Mouse (Mus musculus) cerebellum, adult 11 months (tissue): Measurements from ENCODE around the gene Gm8994.
A peak's percentile ranks its signal among the peaks of the same experiment; 100 is the strongest.
"Not testable (repeated sequence)": the region's sequence is repeated elsewhere in the genome, so short reads cannot be mapped to it uniquely, and the experiment has no call there.

Source experiments
- DNase-seq: peaks from one replicate; pipeline ENCODE4 v3.0.0; 2022

Gm8994 gene

GRCm38 (mm10) chr6:136327239-136327638 is at the start of gene Gm8994:
TSS of gene Gm8994 (plus strand) at chr6:136327539.
- not testable (repeated sequence) for DNase-seq

DNA sequence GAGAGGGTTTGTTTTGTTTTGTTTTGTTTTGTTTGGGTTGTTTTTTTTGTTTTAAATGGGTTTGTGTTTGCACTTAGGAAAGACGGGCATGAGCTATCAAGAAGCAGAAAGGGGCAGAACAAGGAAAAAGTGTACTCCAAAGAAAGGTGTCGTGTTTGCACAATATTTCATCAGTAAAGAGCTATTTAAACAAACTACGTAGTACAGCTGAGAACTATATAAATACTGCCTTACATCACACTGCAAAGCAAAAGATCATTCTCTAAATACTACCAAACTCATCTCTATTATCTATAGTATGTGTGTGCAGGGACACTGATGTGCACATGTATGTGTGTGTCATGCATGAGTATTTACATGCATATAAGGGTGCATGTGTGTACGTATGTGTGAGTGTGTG is 49.7 kb upstream of the Gm8994 start:
- no peak for DNase-seq

DNA sequence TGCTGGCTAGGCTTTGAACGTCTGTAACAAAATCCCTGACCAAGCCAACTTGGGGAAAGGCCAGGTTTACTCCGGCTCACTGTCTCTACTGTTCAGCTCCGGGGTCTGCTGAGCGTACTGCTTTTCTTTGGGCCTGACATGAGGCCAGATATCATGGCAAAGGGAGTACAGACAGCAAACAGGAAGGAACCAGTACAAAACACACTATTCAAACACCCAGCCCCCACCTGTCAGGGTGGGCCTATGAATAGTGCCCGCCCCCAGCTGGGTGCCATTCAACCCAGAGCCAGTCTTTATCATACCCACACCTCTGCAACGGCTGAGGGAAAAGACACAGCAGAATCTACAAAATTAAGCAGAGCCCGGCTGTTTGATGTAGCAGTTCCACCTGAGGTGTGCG is 42.8 kb upstream of the Gm8994 start:
- DNase-seq, result no peak

DNA sequence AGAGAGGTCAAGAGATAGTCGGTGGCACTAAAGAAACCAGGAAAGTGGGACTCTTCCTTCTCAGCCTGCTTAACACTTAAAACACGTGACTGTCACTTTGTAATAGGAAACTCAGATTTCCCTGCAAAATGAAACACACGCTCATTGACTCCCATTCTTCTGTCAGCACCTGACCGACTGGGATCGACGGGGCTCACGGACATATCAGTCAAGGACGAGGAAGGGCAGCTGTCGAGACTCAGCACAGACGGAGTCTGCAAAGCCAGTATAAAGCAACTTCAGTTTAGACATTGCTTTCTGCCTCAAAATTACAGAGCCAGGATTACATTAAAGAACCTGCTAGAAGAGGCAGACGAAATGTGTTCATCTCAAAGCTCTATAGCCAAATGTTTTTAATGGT is 41.2 kb upstream of the Gm8994 start:
- DNase-seq, result no peak

GRCm38 (mm10) chr6:136286589-136286988 is 40.8 kb upstream of the Gm8994 start:
- no peak for DNase-seq

GRCm38 (mm10) chr6:136291424-136291823 is 35.9 kb upstream of the Gm8994 start:
- no peak for DNase-seq

DNA sequence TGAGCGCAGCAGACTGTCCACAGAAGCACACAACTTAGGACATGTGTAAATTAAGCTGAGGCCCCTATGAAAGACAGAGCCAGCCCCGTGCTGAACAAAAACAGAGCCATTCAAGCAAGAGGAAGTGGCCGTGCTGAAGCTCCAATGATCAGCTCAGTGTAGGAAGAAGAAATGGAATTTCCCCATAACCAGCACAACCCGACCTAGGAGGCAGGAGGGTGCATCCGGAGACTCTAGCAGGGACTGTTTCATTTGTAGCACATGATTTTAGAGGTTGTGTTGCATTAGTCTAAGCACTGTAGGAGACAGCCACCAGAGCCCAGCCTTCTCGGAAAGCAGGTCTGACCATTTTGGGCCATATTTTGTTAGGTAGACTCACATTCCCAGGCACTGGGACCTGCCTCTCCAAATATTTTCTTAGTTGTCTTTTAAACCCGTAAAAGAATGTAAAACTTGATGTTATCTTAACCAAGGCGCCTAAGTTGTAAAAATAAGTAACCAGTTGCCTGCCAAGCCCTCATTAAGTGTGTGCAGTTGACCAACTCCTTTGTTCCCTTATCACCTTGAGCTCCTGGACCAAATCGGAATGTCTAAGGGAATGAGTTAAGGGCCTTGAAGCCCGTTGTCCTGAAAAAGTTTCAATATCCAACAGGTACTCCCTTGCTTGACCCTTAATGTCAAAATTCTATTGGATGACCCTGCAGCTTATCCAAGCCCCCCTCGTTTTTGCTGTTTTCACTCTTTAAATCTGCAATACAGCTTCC is 35.2 kb upstream of the Gm8994 start:
- DNase-seq, result no peak

DNA sequence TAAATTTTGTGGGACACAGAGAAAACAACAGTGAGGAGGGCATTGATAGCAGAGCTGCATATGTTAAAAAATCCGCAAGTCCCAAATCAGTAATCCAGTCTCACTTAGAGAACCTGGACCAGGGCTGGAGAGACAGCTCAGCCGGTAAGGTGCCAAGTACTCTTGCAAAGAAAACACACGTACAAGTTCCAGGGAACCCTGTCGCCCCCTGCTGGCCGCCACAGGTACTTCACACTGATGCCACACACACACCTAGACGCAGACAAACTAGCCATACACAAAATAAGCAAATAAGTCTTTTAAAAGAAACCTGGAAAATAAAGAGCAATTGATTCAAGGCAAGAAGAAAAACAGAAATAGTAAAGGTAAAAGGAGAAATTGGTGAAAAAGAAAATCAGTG is 33.6 kb upstream of the Gm8994 start:
- DNase-seq, result no peak

- no peak for DNase-seq
Observed at GRCm38 (mm10) chr6:136295821-136296220, 31.5 kb upstream of the Gm8994 start.

GRCm38 (mm10) chr6:136296251-136296650 is 31.1 kb upstream of the Gm8994 start:
- DNase-seq, result no peak

DNA sequence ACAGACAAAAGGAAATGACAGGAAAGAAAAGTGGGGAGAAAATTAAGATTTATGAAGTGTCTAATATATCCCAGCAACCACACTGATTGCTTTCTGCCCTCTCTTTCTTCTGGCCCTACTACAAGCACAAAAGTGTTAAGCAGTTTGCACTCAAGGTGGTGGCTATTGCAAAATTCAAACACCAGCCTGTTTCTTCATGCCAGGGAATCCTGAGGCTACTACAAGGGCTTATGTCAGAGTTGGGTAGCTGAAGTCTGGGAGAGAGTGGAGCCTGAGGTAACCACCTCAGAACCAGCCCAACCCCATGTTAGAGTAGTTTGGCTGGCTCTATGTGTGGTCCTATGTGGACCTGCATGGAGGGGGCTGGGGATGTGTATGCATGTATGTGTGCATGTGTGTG is 23.8 kb upstream of the Gm8994 start:
- no peak for DNase-seq

GRCm38 (mm10) chr6:136304369-136304988 is 22.9 kb upstream of the Gm8994 start:
- no peak for DNase-seq

DNA sequence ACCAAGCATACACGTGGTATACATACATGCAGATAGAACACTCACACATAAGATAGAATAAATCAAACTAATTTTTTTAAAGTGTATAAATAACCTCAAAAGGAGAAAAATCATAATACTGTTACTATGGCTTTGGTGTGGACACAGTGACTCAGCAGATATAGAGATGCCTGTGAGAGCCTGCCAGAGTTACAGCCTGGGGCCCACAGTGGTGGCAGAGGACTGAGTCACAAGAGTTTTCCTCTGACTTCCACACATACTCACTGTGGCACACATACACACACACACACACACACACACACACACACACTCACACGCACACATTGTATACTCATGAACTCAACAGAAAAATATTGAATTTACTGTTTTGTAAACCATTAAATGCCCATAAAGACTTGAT is 17.9 kb upstream of the Gm8994 start:
- no peak for DNase-seq

DNA sequence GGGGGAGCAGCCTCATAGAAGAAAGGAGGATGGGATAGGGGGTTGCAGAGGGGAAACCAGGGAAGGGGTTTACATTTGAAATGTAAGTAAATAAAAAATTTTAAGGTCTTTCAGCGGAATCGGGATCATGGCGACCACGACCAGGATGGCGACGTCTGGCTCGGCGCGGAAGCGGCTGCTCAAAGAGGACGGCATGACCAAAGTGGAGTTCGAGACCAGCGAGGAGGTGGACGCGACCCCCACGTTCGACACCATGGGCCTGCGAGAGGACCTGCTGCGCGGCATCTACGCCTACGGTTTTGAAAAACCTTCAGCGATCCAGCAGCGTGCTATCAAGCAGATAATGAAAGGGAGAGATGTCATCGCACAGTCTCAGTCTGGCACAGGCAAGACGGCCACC is 1.1 kb downstream of the Gm8994 start:
- not testable (repeated sequence) for DNase-seq

- DNase-seq, result no peak
Observed at GRCm38 (mm10) chr6:136340669-136341068, 13.3 kb downstream of the Gm8994 start.

- no peak for DNase-seq
Observed at GRCm38 (mm10) chr6:136341093-136341492, 13.8 kb downstream of the Gm8994 start.

- no peak for DNase-seq
Observed at GRCm38 (mm10) chr6:136343868-136344267, 16.5 kb downstream of the Gm8994 start.

DNA sequence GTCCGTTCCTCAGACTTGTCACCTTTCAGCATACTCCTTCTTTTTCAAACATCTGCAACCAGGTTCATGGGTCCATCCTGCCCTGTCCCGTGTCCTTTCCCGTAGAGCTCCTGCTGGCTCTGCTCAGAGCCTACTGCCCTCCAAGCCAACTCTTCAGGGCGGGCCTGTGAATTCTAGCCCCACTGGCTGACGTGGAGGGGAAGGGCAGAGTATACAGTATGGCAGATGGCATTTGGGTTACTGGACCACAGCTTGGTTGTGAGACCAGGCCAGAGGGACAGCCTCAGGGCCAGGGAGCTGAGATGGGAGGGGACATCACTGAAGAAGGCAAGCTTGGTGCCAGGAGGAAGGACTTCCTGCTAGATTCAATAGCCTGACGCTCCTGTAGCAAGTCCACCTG is 17.7 kb downstream of the Gm8994 start:
- DNase-seq, result no peak

- DNase-seq, result no peak
Observed at GRCm38 (mm10) chr6:136345641-136346040, 18.3 kb downstream of the Gm8994 start.

DNA sequence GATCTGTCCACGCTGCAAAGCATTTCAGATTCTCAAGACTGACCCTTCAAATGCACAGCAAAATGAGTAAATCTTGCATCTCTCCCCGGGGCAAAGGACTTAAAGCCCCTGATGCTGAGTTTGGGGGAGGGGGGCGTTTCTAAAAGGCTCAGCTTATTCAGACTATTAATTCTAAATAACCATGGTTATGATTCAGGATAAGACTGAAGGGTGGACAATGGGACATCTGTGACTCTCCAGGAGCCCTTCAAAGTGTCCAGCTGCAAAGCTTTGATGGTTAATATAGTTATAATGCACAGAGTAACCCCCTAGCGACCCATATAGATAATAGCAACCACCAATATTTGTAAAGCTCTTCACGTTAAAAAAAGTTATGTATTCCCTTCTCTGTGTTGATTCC is 19.7 kb downstream of the Gm8994 start:
- no peak for DNase-seq

- no peak for DNase-seq
Observed at GRCm38 (mm10) chr6:136347631-136348030, 20.3 kb downstream of the Gm8994 start.

DNA sequence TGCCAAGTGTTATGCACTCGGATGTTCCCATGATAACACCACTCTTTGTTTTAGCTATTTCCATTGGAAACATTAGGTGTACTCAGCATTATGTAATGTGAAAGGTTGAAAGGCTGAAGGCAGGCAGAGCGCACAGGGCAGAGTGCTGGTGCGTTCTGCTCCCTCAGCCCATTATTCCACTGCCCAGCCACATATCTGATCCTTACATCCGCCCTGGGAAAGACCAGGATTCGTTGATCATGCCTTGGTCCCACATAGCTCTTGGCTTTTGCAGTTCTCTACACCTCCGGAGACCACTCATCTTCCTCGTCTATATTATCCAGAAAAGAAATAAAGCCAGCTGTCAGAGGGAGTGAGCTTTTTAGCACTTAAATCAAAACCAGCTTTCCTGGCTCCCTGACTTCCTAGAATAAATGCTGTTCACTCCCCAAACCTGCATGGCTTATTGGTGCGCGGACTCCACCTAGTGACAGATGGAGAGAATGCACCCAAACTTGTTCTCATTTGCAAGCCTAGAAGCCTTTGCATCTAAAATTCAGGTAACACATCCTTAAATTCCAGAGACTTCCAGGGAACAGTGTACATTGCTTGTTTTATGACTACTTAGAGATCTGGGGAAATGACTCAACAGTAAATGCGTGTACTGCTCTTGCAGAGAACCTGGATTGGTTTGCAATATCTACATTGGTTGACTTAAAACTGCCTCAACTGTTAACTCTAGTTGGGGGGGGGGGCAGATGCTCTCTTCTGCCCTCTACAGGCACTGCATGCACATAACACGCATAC is 26.3 kb downstream of the Gm8994 start:
- peak; percentile 59 for DNase-seq

GRCm38 (mm10) chr6:136358471-136358870 is 31.1 kb downstream of the Gm8994 start:
- DNase-seq, result no peak

- DNase-seq, result no peak
Observed at GRCm38 (mm10) chr6:136363313-136363712, 36.0 kb downstream of the Gm8994 start.
